Mouse (Mus musculus): ENCODE data around the gene Lct. TPM values are rescaled to one million over a fixed set of nuclear protein-coding genes. Genes with fewer than 3 reads are reported as not detected.
A peak's percentile ranks its signal among the peaks of the same experiment; 100 is the strongest.

Gene Lct
- total RNA-seq (2014; rRNA removed; ENCODE audit: low replicate concordance) (0.04 and 0.11 TPM in 2 replicates), polyA plus RNA-seq (2015; fragmentation: Nextera tagmentation; extraction: Ambion mirVana) (0.04 and 0.08 TPM in 2 replicates)

DNA sequence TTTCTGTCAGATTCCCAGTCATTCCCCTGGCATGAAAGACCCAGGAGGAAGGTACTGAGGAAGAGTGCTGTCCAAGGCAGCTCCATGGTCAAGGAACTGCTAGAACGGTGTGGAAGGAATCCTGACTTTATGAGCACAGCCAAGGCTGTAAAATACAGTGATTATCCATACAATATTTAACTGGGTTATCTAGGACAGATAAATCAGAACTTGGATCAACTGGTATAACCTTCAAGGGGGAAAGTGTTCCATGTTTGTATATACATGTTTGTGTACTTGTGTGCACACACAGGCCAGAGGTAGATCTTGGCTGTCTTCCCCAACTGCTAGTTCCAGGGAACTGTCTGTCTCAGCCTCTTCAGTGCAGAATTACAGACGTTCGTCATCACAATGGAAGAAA lies at the start of gene Lct:
Lct (minus strand) TSS at position 101 of the 400 bp plus-strand sequence.
- DNase-seq (ENCODE audit: low spot score) = no peak
- Histone ChIP-seq H3K9me3 (replicated peaks; ENCODE audit: control insufficient read depth, low read length) (no peaks in the 10 kb centered on the region), H3K27me3 (ENCODE audit: control insufficient read depth, insufficient read depth, low read length) (no peaks in the 10 kb centered on the region), H3K27ac (ENCODE audit: low read depth) (no peak within 1 kb of the TSS), H3K4me1 (ENCODE audit: control insufficient read depth, insufficient read depth) (no peaks in the 10 kb centered on the region), H3K9ac (replicated peaks; ENCODE audit: low read depth, low read length) (no peak within 1 kb of the TSS), H3K36me3 (replicated peaks; ENCODE audit: control insufficient read depth, insufficient read depth, low read length) (peaks cover 28% of the 10 kb centered on the region), H3K4me2 (ENCODE audit: low read depth, low read length) (no peak within 1 kb of the TSS), H3K4me3 (ENCODE audit: low read depth, low read length) (no peak within 1 kb of the TSS)
- 80% methylated on average over 3 of the region's 3 CpGs for WGBS
- no peak for ATAC-seq (ENCODE audit: insufficient read depth, low read depth)
- no peak for TF ChIP-seq EP300 (IDR thresholded peaks at IDR 0.05; ENCODE audit: low read depth)
- no peak for TF ChIP-seq CTCF (IDR thresholded peaks at IDR 0.05; ENCODE audit: low read depth)

DNA sequence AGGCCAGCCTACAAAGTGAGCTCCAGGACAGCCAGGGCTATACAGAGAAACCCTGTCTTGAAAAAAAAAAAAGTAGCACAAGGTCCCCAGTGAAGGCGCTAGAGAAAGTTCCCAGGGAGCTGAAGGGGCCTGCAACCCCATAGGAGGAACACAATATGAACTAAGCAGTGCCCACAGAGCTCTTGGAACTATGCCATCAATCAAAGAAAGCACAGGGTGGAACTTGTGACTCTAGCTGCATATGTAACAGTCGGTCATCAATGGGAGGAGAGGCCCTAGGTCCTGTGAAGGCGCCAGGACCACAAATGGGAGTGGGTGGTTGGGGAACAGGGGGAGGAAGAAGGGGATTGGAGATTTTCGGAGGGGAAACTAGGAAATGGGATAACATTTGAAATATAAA lies 48.7 kb upstream of the Lct start:
- H3K4me3 ChIP-seq (ENCODE audit: low read depth, low read length) = no peak overlapping the region
- ATAC-seq (ENCODE audit: insufficient read depth, low read depth) (no peak), DNase-seq (ENCODE audit: low spot score) (no peak)
- H3K4me2 ChIP-seq (ENCODE audit: low read depth, low read length) = no peak overlapping the region
- TF ChIP-seq CTCF (IDR thresholded peaks at IDR 0.05; ENCODE audit: low read depth) (no peak), EP300 (IDR thresholded peaks at IDR 0.05; ENCODE audit: low read depth) (no peak)
- no peak overlapping the region for H3K27ac ChIP-seq (ENCODE audit: low read depth)
- no peaks in the 10 kb centered on the region for H3K27me3 ChIP-seq (ENCODE audit: control insufficient read depth, insufficient read depth, low read length)
- no peaks in the 10 kb centered on the region for H3K9me3 ChIP-seq (replicated peaks; ENCODE audit: control insufficient read depth, low read length)
- 94% methylated on average over 4 of the region's 4 CpGs for WGBS
- H3K9ac ChIP-seq (replicated peaks; ENCODE audit: low read depth, low read length) = no peak overlapping the region
- H3K36me3 ChIP-seq (replicated peaks; ENCODE audit: control insufficient read depth, insufficient read depth, low read length) = peaks cover 40% of the 10 kb centered on the region
- no peaks in the 10 kb centered on the region for H3K4me1 ChIP-seq (ENCODE audit: control insufficient read depth, insufficient read depth)

DNA sequence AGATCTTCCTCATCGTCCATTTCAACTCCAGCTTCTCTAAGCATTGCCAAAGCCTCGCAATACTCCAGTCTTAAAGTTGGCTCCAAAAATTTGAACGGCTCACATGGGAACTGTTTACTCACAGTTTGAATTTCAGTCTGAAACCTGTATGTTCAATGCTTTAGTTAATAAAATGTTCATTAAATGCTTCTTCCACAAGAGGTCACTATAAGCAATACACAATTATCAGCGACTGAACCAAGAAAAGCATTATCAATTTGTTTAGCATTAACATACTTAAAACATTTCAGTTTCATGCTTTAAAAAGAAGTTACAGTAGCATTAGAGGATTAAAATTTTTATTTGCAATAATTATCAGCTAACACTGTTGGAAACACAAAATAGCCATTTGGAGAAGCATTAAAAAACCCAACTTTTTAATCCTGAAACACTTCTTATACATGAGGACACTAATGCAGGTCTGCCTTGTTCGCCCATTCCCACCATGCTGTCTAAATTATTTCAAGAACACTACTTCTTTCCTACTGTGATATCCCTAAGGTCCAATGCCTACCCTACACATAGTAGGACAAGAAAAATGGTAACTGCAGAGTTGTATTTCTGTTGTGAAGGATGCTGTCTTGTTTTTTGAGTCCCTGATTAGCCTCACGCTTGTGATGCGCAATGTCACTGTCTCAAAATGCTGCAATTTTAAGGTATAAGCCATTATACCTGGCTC lies 44.2 kb upstream of the Lct start:
- Histone ChIP-seq H3K4me3 (ENCODE audit: low read depth, low read length) (no peak overlapping the region), H3K9me3 (replicated peaks; ENCODE audit: control insufficient read depth, low read length) (no peaks in the 10 kb centered on the region), H3K4me2 (ENCODE audit: low read depth, low read length) (no peak overlapping the region), H3K4me1 (ENCODE audit: control insufficient read depth, insufficient read depth) (no peaks in the 10 kb centered on the region), H3K36me3 (replicated peaks; ENCODE audit: control insufficient read depth, insufficient read depth, low read length) (peaks cover 32% of the 10 kb centered on the region), H3K9ac (replicated peaks; ENCODE audit: low read depth, low read length) (no peak overlapping the region), H3K27me3 (ENCODE audit: control insufficient read depth, insufficient read depth, low read length) (no peaks in the 10 kb centered on the region), H3K27ac (ENCODE audit: low read depth) (no peak overlapping the region)
- no peak for DNase-seq (ENCODE audit: low spot score)
- TF ChIP-seq EP300 (IDR thresholded peaks at IDR 0.05; ENCODE audit: low read depth) (no peak), CTCF (IDR thresholded peaks at IDR 0.05; ENCODE audit: low read depth) (peak; percentile 51)
- no peak for ATAC-seq (ENCODE audit: insufficient read depth, low read depth)
- 77% methylated on average over 7 of the region's 7 CpGs for WGBS

DNA sequence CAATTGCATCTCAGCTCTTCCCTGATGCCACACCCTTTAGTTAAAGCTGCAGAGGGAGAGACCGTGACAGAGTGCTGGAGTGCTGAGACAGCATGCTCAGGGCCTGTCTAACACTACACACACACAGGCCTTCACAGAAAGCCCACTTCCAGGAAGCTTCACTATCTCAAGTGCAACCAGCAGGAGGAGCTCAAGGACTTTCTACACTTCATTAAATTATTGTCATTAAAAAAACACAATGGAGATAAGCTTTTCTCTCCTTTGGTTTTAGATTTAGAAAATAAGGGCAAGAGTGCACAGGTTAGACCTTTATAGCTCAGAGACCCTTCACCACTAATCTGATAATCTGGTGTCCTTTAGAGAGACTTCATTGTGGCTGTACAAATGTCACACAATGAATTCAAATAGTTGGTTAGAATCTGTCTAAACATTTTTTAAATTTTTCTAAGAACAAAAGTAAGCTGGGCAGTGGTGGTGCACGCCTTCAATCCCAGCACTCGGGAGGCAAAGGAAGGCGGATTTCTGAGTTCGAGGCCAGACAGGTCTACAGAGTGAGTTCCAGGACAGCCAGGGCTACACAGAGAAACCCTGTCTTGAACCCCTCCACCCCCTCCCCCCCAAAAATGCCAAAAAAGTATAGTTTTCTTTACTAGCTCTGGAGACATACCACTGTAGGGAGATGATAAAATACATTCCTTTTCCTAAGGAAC lies 40.8 kb upstream of the Lct start:
- H3K36me3 ChIP-seq (replicated peaks; ENCODE audit: control insufficient read depth, insufficient read depth, low read length) = peaks cover 39% of the 10 kb centered on the region
- H3K4me1 ChIP-seq (ENCODE audit: control insufficient read depth, insufficient read depth) = no peaks in the 10 kb centered on the region
- no peaks in the 10 kb centered on the region for H3K9me3 ChIP-seq (replicated peaks; ENCODE audit: control insufficient read depth, low read length)
- H3K4me3 ChIP-seq (ENCODE audit: low read depth, low read length) = no peak overlapping the region
- no peak overlapping the region for H3K9ac ChIP-seq (replicated peaks; ENCODE audit: low read depth, low read length)
- H3K27me3 ChIP-seq (ENCODE audit: control insufficient read depth, insufficient read depth, low read length) = no peaks in the 10 kb centered on the region
- whole genome bisulfite sequencing = 66% methylated on average over 5 of the region's 5 CpGs
- H3K4me2 ChIP-seq (ENCODE audit: low read depth, low read length) = no peak overlapping the region
- ATAC-seq (ENCODE audit: insufficient read depth, low read depth) (peak; percentile 58; the same call in 1 of the 2 replicates), DNase-seq (ENCODE audit: low spot score) (peak; percentile 19)
- no peak overlapping the region for H3K27ac ChIP-seq (ENCODE audit: low read depth)
- TF ChIP-seq EP300 (IDR thresholded peaks at IDR 0.05; ENCODE audit: low read depth) (no peak), CTCF (IDR thresholded peaks at IDR 0.05; ENCODE audit: low read depth) (peak; percentile 67)

DNA sequence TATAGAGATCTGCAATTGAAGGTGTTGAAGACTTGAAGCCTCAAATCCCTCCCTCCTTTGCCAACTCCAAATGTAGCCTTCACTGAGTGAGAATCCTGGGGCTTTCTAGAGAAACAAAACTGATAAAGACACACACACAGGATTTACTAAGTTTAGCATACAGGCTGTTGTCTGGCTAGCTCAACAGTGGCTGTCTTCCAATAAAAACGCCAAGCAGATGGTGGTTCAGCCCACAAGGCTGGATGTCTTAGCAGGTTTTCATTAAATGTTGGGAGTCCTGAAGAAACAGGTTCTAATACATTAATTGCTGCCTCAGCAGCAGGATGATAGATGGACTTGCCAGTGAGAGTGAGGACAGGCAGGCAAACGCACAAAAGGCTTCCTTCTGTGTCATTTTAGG lies 32.5 kb upstream of the Lct start:
- DNase-seq (ENCODE audit: low spot score) = no peak
- H3K27me3 ChIP-seq (ENCODE audit: control insufficient read depth, insufficient read depth, low read length) = no peaks in the 10 kb centered on the region
- H3K36me3 ChIP-seq (replicated peaks; ENCODE audit: control insufficient read depth, insufficient read depth, low read length) = peaks cover 29% of the 10 kb centered on the region
- no peak overlapping the region for H3K4me3 ChIP-seq (ENCODE audit: low read depth, low read length)
- WGBS = 31% methylated on average over 2 of the region's 2 CpGs
- TF ChIP-seq EP300 (IDR thresholded peaks at IDR 0.05; ENCODE audit: low read depth) (no peak), CTCF (IDR thresholded peaks at IDR 0.05; ENCODE audit: low read depth) (no peak)
- H3K4me2 ChIP-seq (ENCODE audit: low read depth, low read length) = no peak overlapping the region
- no peaks in the 10 kb centered on the region for H3K9me3 ChIP-seq (replicated peaks; ENCODE audit: control insufficient read depth, low read length)
- ATAC-seq (ENCODE audit: insufficient read depth, low read depth) = no peak
- no peak overlapping the region for H3K27ac ChIP-seq (ENCODE audit: low read depth)
- no peak overlapping the region for H3K9ac ChIP-seq (replicated peaks; ENCODE audit: low read depth, low read length)
- peaks cover 25% of the 10 kb centered on the region for H3K4me1 ChIP-seq (ENCODE audit: control insufficient read depth, insufficient read depth)

Measured in heart, postnatal 0 days (tissue).